Mouse (Mus musculus) hindbrain, postnatal 0 days (tissue): ENCODE measurements at regions not wholly inside any gene's neighbourhood (a gene's known extent, or its start where the extent isn't known, plus 50 kb on each side); places are given as distances from the start of the nearest gene placed in this dataset.

ENCODE experiments used
- ATAC-seq: fragments of 200-750 bp; cut with Nextera tagmentation; 2 replicates; pipeline ENCODE4 v1.8.0; 2017; ENCODE audit warnings: mild to moderate bottlenecking, moderate TSS enrichment, moderate library complexity
- DNase-seq: peaks from one replicate; pipeline ENCODE4 v3.0.0-alpha.2; 2015; ENCODE audit warnings: low spot score
- H3K27ac ChIP-seq: fragments of 300-500 bp; sonication (generic); 2 replicates; pipeline ENCODE4 v1.5.1; 2014; ENCODE audit warnings: mild to moderate bottlenecking
- H3K27me3 ChIP-seq: fragments of 300-500 bp; sonication (generic); 2 replicates; pipeline ENCODE4 v1.6.1; 2014; ENCODE audit warnings: low read length, mixed read lengths; ENCODE audit not compliant: insufficient read depth
- H3K36me3 ChIP-seq: fragments of 300-500 bp; sonication (generic); 2 replicates; pipeline ENCODE4 v1.6.1; 2014; ENCODE audit warnings: low read length, mixed read lengths; ENCODE audit not compliant: insufficient read depth
- H3K4me1 ChIP-seq: fragments of 300-500 bp; sonication (generic); 2 replicates; pipeline ENCODE4 v1.6.1; 2014; ENCODE audit warnings: antibody characterized with exemption, low read length, mixed read lengths; ENCODE audit not compliant: insufficient read depth
- H3K4me2 ChIP-seq: fragments of 300-500 bp; sonication (generic); 2 replicates; pipeline ENCODE4 v1.6.1; 2014; ENCODE audit warnings: low read depth, mild to moderate bottlenecking, low read length, moderate library complexity, mixed read lengths
- H3K4me3 ChIP-seq: fragments of 300-500 bp; sonication (generic); 2 replicates; pipeline ENCODE4 v1.5.1; 2014; ENCODE audit warnings: low read length
- H3K9ac ChIP-seq: fragments of 300-500 bp; sonication (generic); replicated peaks from 2 replicates; pipeline ENCODE4 v1.6.1; 2014; ENCODE audit warnings: mild to moderate bottlenecking, low read length, moderate library complexity, mixed read lengths
- H3K9me3 ChIP-seq: fragments of 300-500 bp; sonication (generic); 2 replicates; pipeline ENCODE4 v1.6.1; 2016; ENCODE audit warnings: low read length, mixed read lengths
- CTCF ChIP-seq: IDR thresholded peaks from 2 replicates; pipeline ENCODE4 v1.5.1; 2016; ENCODE audit warnings: antibody characterized with exemption, control low read depth, low read depth
- WGBS: fragments of 180-500 bp; shearing (Covaris S2); extraction: QIAGEN DNeasy Blood & Tissue Kit; methylation state at CpG from one replicate; pipeline ENCODE4 v1.1.7; 2014; 5-methylcytosine and 5-hydroxymethylcytosine counted together

- Histone ChIP-seq H3K4me3 (0 out of 2 replicates have a peak overlapping the region, but pooled peaks have one; percentile 7), H3K9me3 (no peaks in the 10 kb centered on the region), H3K27ac (no peak overlapping the region), H3K4me1 (no peaks in the 10 kb centered on the region), H3K4me2 (peak overlapping the region; percentile 30; the same call in 1 of the 2 replicates), H3K27me3 (no peaks in the 10 kb centered on the region), H3K9ac (no peak overlapping the region), H3K36me3 (no peaks in the 10 kb centered on the region)
- 58% methylated on average over 6 of the region's 6 CpGs for WGBS
- DNase-seq = peak; percentile 11
- no peak for TF ChIP-seq CTCF
- no peak for ATAC-seq
These were observed 957.8 kb downstream of the Adgrl2 start for GRCm38 (mm10) chr3:148032532-148032931.

GRCm38 (mm10) chr3:148005831-148006230 is 984.5 kb downstream of the Adgrl2 start:
- H3K27ac ChIP-seq = no peak overlapping the region
- no peak for ATAC-seq
- no peaks in the 10 kb centered on the region for H3K27me3 ChIP-seq
- H3K4me1 ChIP-seq = no peaks in the 10 kb centered on the region
- 44% methylated on average over 5 of the region's 5 CpGs for WGBS
- no peak overlapping the region for H3K9ac ChIP-seq
- H3K4me2 ChIP-seq = no peak overlapping the region
- DNase-seq = no peak
- no peak for TF ChIP-seq CTCF
- no peak overlapping the region for H3K4me3 ChIP-seq
- H3K9me3 ChIP-seq = no peaks in the 10 kb centered on the region
- no peaks in the 10 kb centered on the region for H3K36me3 ChIP-seq

- WGBS = 61% methylated on average over 3 of the region's 3 CpGs
- peak; percentile 51 for TF ChIP-seq CTCF
- DNase-seq (peak; percentile 25), ATAC-seq (no peak)
- H3K36me3 ChIP-seq = no peaks in the 10 kb centered on the region
- H3K9me3 ChIP-seq = no peaks in the 10 kb centered on the region
- H3K4me1 ChIP-seq = no peaks in the 10 kb centered on the region
- no peak overlapping the region for H3K9ac ChIP-seq
- H3K27ac ChIP-seq = no peak overlapping the region
- no peak overlapping the region for H3K4me3 ChIP-seq
- H3K27me3 ChIP-seq = no peaks in the 10 kb centered on the region
- no peak overlapping the region for H3K4me2 ChIP-seq
These were observed 986.3 kb downstream of the Adgrl2 start for GRCm38 (mm10) chr3:148004006-148004405.

GRCm38 (mm10) chr3:147999330-147999953 is 990.9 kb downstream of the Adgrl2 start:
- Histone ChIP-seq H3K27ac (no peak overlapping the region), H3K36me3 (no peaks in the 10 kb centered on the region), H3K4me3 (no peak overlapping the region), H3K27me3 (no peaks in the 10 kb centered on the region), H3K4me2 (no peak overlapping the region), H3K9ac (no peak overlapping the region), H3K9me3 (no peaks in the 10 kb centered on the region), H3K4me1 (no peaks in the 10 kb centered on the region)
- WGBS = 52% methylated on average over 15 of the region's 15 CpGs
- no peak for ATAC-seq
- TF ChIP-seq CTCF = no peak
- no peak for DNase-seq

GRCm38 (mm10) chr3:147991738-147992137 is 998.6 kb downstream of the Adgrl2 start:
- Histone ChIP-seq H3K4me1 (no peaks in the 10 kb centered on the region), H3K4me3 (no peak overlapping the region), H3K27me3 (no peaks in the 10 kb centered on the region), H3K4me2 (no peak overlapping the region), H3K9me3 (no peaks in the 10 kb centered on the region), H3K27ac (no peak overlapping the region), H3K36me3 (no peaks in the 10 kb centered on the region), H3K9ac (no peak overlapping the region)
- TF ChIP-seq CTCF = no peak
- no peak for ATAC-seq
- DNase-seq = no peak
- 75% methylated on average over 9 of the region's 9 CpGs for WGBS

- ATAC-seq = no peak
- Histone ChIP-seq H3K4me3 (peak overlapping the region; percentile 16; the same call in 1 of the 2 replicates), H3K36me3 (no peaks in the 10 kb centered on the region), H3K4me2 (peak overlapping the region; percentile 53), H3K9me3 (no peaks in the 10 kb centered on the region), H3K9ac (no peak overlapping the region), H3K4me1 (no peaks in the 10 kb centered on the region), H3K27ac (no peak overlapping the region), H3K27me3 (no peaks in the 10 kb centered on the region)
- TF ChIP-seq CTCF = no peak
- DNase-seq = no peak
- 23% methylated on average over 10 of the region's 10 CpGs for WGBS
These were observed 999.5 kb downstream of the Adgrl2 start for GRCm38 (mm10) chr3:147990831-147991230.

GRCm38 (mm10) chr3:147982831-147983230 is 1007.5 kb downstream of the Adgrl2 start:
- DNase-seq = no peak
- no peak overlapping the region for H3K9ac ChIP-seq
- H3K4me1 ChIP-seq = no peaks in the 10 kb centered on the region
- H3K27ac ChIP-seq = no peak overlapping the region
- no peak overlapping the region for H3K4me2 ChIP-seq
- no peak for TF ChIP-seq CTCF
- H3K27me3 ChIP-seq = no peaks in the 10 kb centered on the region
- no peak overlapping the region for H3K4me3 ChIP-seq
- H3K9me3 ChIP-seq = no peaks in the 10 kb centered on the region
- 64% methylated on average over 5 of the region's 5 CpGs for WGBS
- no peaks in the 10 kb centered on the region for H3K36me3 ChIP-seq
- ATAC-seq = no peak
